Mouse (Mus musculus): Measurements from ENCODE around the gene Cdh3.

GRCm38 (mm10) chr8:106512475-106513150, 1.9 kb downstream of the Cdh3 start:
- TF ChIP-seq CTCF (IDR thresholded peaks at IDR 0.05; ENCODE audit: low read depth) (no peak), EP300 (optimal IDR thresholded peaks at IDR 0.05) (no peak)
